Mouse (Mus musculus): ENCODE results near the gene Stap2.

GRCm38 (mm10) chr17:55957168-55957567 lies 48.2 kb downstream of the Stap2 start:
- TF ChIP-seq CTCF (IDR thresholded peaks at IDR 0.05; ENCODE audit: low read depth), result peak; percentile 87
- TF ChIP-seq EP300 (IDR thresholded peaks at IDR 0.05; ENCODE audit: low read depth), result no peak

Measured in liver, postnatal 0 days (tissue).